Mouse (Mus musculus) bone marrow macrophage, adult 2 months (primary cell): ENCODE measurements around the gene Rps6kb1.

Experiments used
- CTCF ChIP-seq: IDR thresholded peaks from 2 replicates; pipeline ENCODE4 v1.5.1; 2012; ENCODE audit warnings: low read depth, mild to moderate bottlenecking, low read length, moderate library complexity
- POLR2A ChIP-seq: IDR thresholded peaks from 2 replicates; pipeline ENCODE4 v1.6.1; 2012; ENCODE audit warnings: mild to moderate bottlenecking, low read depth, low read length, borderline replicate concordance

GRCm38 (mm10) chr11:86553525-86553924, 8.9 kb upstream of the Rps6kb1 start:
- TF ChIP-seq CTCF: no peak
- TF ChIP-seq POLR2A: no peak
